Mouse (Mus musculus): ENCODE data around the gene Glg1.
"Not testable (repeated sequence)": the region's sequence is repeated elsewhere in the genome, so short reads cannot be mapped to it uniquely, and the experiment has no call there.

Glg1 gene

GRCm38 (mm10) chr8:111250111-111250510, 8.9 kb downstream of the Glg1 start:
- no peak for DNase-seq (ENCODE audit: low spot score)

- DNase-seq (ENCODE audit: low spot score) = no peak
These were observed 10.9 kb downstream of the Glg1 start for GRCm38 (mm10) chr8:111248136-111248535.

GRCm38 (mm10) chr8:111246864-111247263, 12.2 kb downstream of the Glg1 start:
- not testable (repeated sequence) for DNase-seq (ENCODE audit: low spot score)

DNA sequence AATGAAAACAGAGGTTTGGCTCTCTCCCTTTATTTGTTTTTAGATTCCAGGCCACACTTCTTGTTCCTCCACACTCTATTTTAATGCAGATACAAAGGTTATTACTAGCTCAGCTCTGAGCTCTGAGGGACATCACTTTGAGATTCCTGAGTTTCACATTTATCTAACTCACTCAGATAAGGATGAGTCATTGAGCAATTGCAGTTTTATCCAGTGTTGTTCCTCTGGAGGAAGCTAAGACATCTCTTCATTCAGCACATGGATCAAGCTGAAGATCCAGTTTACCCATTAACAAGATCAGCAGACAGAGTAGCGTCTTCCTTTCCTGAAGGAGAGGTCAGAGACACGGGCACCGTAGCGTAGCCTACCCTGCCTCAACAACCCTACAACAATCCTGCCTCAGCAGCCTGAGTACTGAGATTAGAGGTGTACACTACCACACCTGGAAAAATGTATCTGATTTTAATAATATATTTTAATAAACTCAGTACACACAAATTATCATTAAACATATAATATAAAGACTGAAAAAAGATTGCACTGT, 12.7 kb downstream of the Glg1 start:
- DNase-seq (ENCODE audit: low spot score) = no peak

DNA sequence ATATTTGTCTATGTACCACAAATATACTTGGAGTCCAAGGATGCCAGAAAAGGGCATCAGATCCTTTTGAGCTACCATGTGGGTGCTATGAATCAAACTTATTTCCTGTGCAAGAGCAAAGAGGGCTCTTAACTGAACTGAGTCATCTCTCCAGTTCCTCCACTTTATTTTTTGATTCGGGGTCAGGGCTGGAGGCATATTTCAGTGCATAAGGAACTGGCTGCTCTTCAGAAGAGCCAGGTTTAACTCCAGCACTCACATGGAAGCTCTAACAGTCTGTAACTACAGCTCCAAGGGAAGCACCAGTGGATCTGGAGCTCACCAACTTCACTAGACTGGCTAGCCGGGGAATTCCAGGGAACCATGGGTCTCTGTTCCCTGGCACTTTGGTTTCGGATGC, 21.7 kb downstream of the Glg1 start:
- DNase-seq (ENCODE audit: low spot score) = no peak

- no peak for DNase-seq (ENCODE audit: low spot score)
These were observed 25.3 kb downstream of the Glg1 start for GRCm38 (mm10) chr8:111233730-111234129.

DNA sequence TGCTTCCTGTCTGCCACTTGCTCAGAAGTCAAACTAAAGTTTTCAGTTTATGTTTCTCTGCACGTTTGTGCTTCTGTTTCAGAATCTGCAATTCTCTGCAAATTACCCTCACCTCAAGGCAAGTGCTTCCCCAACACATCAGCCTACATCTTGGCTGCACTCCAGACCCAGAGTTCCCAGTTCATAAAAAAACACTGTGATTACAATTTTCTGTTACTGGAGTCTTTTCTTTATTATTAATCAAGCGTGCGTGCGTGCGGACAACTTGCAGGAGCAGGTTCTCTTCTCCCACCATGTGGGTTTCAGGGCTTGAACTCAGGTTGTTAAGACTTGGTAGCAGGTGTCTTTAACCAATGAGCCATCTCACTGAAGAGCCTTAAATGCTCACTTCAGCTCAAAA, 34.9 kb downstream of the Glg1 start:
- peak; percentile 20 for DNase-seq (ENCODE audit: low spot score)

GRCm38 (mm10) chr8:111218107-111218506, 40.9 kb downstream of the Glg1 start:
- no peak for DNase-seq (ENCODE audit: low spot score)

GRCm38 (mm10) chr8:111213406-111213805, 45.6 kb downstream of the Glg1 start:
- DNase-seq (ENCODE audit: low spot score) = no peak

- DNase-seq (ENCODE audit: low spot score) = no peak
These were observed 47.8 kb downstream of the Glg1 start for GRCm38 (mm10) chr8:111211180-111211579.

DNA sequence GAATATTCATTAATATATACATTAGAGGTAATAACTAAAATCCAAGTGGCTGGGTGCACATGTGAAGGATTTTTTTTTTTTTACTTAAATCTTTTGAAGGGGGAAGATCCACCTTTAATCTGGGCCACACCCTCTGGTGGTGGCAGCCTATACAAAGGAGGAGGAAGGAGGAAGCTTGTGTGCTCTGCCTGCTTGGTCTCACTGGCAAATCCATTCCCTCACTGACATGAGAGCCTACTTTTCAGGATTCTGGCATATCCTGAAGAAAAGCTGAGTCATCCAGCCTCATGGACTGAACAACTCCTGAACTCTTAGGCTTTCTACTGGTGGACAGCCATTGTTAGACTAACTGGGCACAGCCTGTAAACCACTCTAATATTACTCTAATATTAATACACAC, 49.1 kb downstream of the Glg1 start:
- DNase-seq (ENCODE audit: low spot score) = no peak

DNA sequence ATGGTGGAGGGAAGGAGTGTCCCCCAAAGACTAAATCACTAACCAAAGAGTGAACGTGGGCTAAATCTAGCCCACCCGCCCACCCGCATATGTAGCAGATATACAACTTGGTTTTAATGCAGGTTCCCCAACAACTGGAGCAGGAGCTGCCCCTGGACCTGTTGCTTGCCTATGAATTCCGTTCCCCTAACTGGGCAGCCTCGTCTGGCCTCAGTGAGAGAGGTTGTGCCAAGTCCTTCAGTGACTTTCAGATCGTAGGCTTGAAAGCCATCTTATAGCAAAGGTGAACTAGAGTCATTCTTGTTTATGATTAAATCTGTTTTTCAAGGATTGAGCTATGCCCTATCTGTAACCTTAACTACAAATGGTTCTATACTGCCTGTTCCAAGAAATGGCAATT, 52.7 kb downstream of the Glg1 start:
- no peak for DNase-seq (ENCODE audit: low spot score)

GRCm38 (mm10) chr8:111205033-111205432, 54.0 kb downstream of the Glg1 start:
- no peak for DNase-seq (ENCODE audit: low spot score)

DNA sequence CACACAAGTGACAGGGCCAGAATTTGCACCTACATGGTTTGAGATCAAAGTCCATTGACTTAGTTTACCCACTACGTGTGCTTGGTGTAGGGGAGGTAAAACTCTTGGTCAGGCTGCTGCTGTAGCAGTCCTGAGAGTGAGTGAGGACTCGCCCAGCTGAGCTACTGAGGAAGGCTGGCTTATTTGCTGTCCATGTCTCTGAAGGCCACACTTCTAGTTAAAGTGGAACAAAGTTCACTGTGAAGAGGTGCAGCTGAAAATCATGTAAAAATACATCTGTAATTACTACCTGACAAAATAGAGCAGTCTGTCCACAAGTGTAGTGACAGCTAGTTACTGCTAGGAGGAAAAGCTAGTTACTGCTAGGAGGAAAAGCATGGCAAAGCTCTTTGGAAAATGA, 55.7 kb downstream of the Glg1 start:
- DNase-seq (ENCODE audit: low spot score) = no peak

DNA sequence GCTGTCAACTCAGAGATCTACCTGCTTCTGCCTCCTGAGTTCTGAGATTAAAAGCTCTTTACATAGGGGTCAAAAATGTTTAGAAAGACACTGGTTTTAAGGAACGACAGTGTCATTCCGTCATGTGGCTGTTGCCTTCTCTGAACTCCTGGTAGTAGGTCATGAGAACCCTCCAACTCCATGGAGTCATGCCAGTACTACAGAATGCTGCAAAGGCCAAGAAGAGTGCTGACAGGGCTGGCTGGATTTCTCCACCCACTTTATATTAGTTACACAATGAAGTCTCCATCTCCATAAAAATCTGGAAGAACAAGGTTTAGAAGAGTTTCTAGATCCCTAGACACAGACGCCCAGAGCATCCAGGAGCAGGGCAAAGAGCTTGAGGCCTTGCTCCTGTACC, 61.0 kb downstream of the Glg1 start:
- no peak for DNase-seq (ENCODE audit: low spot score)

- DNase-seq (ENCODE audit: low spot score) = no peak
These were observed 62.8 kb downstream of the Glg1 start for GRCm38 (mm10) chr8:111196181-111196580.

DNA sequence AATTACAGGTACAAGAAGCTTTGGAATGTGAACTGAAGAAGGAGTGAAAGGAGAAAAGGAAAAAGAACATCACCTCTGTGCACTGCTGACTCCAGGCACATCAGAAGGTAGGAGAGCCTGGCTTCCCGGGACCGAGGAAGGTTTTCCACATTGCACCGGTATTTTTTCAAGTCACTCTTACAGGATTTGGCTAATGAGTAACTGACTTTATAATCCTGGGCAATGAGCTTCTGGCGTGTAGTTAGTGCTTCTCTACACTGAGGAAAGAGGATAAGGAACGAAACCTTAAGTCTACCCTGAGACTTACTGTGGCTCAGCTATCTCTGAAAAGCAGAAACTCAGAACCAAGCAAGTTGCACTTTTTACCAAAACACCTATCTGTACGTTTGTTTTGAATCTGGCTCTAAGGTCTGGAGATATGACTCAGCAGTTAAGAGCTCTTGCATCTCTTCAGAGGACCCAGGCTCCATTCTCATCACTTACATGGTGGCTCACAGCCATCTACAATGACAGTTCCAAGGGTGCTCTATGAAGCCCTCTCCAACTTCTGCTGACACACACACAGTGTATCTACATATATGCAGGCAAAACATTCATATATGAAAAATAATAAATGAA, 70.3 kb downstream of the Glg1 start:
- DNase-seq (ENCODE audit: low spot score) = no peak

DNA sequence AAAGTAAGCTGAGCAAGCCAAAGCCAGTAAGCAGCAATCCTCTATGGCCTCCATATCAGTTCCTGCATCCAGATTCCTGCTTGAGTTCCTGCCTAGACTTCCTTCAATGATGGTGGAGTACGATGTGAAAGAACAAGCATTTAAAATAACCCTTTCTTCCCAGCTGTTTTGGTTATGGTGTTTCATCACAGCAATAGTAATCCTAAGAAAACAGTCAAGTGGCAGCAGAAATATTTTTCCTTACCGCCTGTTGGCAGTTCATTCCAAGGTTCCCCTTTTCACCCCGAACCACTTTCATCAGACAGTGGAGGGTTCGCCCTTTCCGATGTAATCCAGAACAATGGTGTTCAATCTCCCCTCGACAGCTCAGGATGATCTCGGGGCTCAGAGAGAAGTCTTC, 71.5 kb downstream of the Glg1 start:
- no peak for DNase-seq (ENCODE audit: low spot score)

DNA sequence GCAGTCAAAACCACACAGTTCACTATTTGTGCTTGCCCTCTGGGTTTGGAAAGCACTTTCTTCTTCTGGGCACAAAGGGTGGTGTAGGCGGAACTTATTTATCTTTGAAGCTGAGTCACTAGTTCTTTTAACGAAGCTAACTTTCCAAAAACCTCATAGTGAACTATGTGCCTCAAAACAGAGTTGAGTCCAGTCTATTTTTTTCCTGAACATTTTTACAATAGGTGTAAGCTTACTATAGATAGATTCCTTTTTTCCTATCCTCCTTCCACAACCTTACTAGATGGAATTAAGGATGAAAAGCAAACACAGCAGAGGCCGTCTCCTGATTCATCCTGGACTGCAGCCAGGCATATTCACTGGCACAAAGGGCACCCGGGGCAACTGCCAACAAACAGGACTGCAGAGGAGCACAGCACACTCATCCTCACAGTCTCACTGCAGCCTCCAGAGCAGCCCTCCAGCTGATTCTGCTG, 73.5 kb downstream of the Glg1 start:
- peak; percentile 60 for DNase-seq (ENCODE audit: low spot score)

- no peak for DNase-seq (ENCODE audit: low spot score)
These were observed 87.4 kb downstream of the Glg1 start for GRCm38 (mm10) chr8:111171661-111172060.

DNA sequence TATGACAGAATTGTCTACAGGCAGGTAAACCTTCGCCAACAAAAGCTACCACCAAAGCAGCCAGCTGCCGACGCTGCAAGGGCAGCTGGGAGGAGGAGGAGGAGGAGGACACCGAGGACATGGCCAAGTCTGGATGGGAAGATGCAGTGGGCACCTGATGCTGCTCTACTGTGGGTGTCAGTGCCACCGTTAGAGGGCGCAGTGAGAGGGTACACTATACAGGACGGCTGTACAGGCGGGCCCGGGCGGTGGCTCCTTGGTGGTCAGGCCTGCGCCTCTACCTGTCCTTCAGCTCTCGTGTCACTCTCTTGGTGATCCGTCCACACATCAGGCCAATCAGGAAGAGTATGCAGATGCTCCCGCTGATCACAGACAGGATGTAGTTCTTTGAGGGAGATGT, 101.4 kb downstream of the Glg1 start:
- peak; percentile 56 for DNase-seq (ENCODE audit: low spot score)

DNA sequence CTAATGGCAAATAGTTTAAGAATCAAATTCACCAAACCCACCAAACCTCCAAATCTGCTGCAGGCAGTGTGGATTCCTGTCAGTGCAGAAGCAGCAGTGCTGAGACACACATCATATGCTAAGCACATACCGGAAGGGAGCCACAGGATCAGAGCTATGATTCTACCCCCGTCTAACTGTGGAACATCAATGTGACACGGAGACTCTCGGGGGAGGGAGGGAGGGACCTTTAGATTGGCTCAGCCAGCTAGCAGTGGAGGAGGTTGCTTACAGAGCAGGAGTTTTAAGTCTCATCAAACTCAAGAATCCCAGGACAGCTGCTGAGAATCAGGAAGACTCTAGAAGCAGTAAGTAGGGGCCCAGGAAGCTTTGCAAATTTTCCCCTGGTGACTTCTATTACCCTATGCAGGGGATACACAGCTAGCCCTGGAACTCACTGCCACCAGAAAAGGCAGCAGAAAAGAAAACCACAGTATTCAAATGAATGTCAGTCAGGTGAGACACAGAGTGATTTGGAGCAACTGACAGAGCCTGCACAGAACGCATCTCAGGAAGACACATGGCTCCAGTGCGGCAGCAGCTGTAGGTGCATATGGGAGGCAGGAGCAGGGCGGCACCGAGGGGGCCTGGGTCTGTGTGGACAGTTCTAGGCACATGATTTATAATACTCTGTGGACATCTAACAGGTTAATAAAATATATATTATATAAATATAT, 103.1 kb downstream of the Glg1 start:
- DNase-seq (ENCODE audit: low spot score) = no peak

DNA sequence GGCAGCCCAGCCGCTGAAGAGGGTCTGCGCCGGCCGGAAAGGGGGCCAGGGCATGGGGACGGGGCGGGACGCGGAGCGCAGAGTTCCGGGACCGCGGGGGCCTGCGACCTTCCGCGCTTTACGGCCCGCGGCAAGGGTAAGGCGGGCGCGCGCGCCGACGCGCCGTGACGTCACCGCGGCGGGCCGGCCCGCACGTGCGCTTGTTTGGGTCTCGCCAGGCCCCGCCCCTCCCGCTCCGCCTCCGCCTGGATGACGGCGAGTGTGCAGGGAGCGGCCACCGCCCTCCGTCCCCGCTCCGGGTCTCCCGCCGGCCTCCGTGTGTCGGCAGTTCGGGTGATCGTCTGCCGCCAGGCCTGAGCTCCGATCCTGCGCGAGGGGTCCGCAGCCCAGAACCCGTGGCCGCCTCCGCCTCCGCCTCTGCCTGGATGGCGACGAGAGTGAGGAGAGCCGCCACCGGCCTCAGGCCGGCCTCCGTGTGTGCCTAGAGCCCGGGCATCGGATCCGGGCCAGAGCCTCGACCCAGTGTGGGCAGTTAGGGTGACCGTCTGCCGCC, 113.5 kb downstream of the Glg1 start:
- DNase-seq (ENCODE audit: low spot score) = peak; percentile 96
